In the genomic region with DNA sequence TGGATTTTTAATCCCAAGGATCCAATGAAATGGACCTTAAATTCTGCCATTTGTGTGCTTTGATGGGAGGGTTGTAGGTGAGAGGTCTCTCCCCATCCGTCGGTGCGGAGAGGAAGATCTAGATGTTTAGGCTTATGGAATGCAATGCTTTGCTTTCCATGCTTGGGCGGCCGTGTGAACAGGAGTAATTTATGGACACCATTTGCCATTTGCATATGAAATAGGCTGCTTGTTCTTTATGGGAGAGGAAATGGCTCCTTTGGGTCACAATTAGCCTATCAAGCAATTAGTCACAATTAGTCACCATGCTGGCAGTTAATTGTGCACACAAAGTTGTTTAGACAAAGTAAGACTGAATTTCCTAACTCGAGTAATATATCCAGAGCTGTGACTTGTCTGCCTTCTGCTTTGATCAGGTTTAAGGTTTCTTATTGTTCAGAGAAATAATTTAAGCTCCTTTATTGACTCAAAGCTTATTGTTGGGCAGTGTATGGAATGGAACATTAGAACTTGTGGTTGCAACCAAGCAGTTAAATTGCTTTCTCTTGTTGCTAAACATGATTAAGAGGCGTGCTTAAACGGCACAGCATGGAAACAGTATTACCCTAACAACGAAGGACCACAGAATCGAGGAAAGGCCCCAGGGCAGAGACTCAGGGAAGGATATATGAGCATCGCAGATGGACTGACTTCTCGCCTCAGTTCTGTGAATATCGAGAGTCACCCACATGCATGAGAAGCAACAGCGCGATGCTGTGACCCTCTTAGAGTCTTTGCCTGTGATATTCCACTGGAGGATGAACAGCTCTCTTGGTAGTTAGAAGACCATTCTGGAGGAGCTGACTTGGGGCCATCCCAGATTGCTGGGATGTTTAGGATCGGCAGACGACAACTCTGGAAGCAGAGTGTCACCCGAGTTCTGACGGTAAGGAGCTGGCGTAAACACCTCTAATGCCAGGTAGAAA, we compare ENCODE assay signal across 14 mouse cellular contexts. TPM values are rescaled to one million over a fixed set of nuclear protein-coding genes. Genes with fewer than 3 reads are reported as not detected.
DNase-seq lines count a peak whose midpoint lies in the region; ATAC-seq lines count a peak whose summit lies in the region.
"Had no signal": no experiment of that assay in that cellular context is flagged by ENCODE, and none has a peak within 500 bp of the region (broad histone marks: within the 10 kb centered on the region; RNA-seq: fewer than 3 reads in every experiment).

Dnah5 (plus strand) TSS at position 642 of the 965 bp plus-strand sequence.

- H3K9me3 ChIP-seq in forebrain, embryonic 14.5 days (replicated peaks; ENCODE audit: control insufficient read depth, low read length), result no peaks in the 10 kb centered on the region
- no peaks in the 10 kb centered on the region for H3K9me3 ChIP-seq in forebrain, embryonic 12.5 days
- H3K9me3 ChIP-seq in midbrain, embryonic 12.5 days, result no peaks in the 10 kb centered on the region
- no peaks in the 10 kb centered on the region for H3K9me3 ChIP-seq in midbrain, embryonic 10.5 days (replicated peaks)
- H3K9me3 ChIP-seq in limb, embryonic 10.5 days (replicated peaks), result no peaks in the 10 kb centered on the region
- H3K9me3 ChIP-seq: heart, embryonic 12.5 days; limb, embryonic 13.5 days had no signal

- peak; percentile 71 for ATAC-seq in forebrain, embryonic 14.5 days
- ATAC-seq in forebrain, embryonic 12.5 days (ENCODE audit: low FRiP score), result no peak; the same call in 1 of the 2 replicates
- ATAC-seq in midbrain, embryonic 12.5 days (ENCODE audit: low FRiP score, low read depth), result peak; percentile 47; the same call in 1 of the 2 replicates
- ATAC-seq: intestine, postnatal 0 days; liver, postnatal 0 days had no signal

- peaks cover 12% of the 10 kb centered on the region; the same call in 1 of the 2 replicates for H3K27me3 ChIP-seq in forebrain, embryonic 14.5 days (replicated peaks; ENCODE audit: control insufficient read depth, insufficient read depth, low read length)
- peaks cover 67% of the 10 kb centered on the region for H3K27me3 ChIP-seq in forebrain, embryonic 12.5 days
- H3K27me3 ChIP-seq in midbrain, embryonic 12.5 days, result peaks cover 21% of the 10 kb centered on the region; the same call in 1 of the 2 replicates
- H3K27me3 ChIP-seq in midbrain, embryonic 10.5 days (ENCODE audit: low read depth, poor library complexity, severe bottlenecking), result no peaks in the 10 kb centered on the region
- no peaks in the 10 kb centered on the region for H3K27me3 ChIP-seq in limb, embryonic 10.5 days (ENCODE audit: low read depth, poor library complexity, severe bottlenecking)
- H3K27me3 ChIP-seq: heart, embryonic 12.5 days; limb, embryonic 13.5 days had no signal

- H3K4me2 ChIP-seq in forebrain, embryonic 14.5 days (ENCODE audit: low read length), result no peak within 1 kb of the TSS
- no peak within 1 kb of the TSS for H3K4me2 ChIP-seq in forebrain, embryonic 12.5 days
- no peak within 1 kb of the TSS for H3K4me2 ChIP-seq in midbrain, embryonic 12.5 days (replicated peaks)
- H3K4me2 ChIP-seq: heart, embryonic 12.5 days; limb, embryonic 13.5 days had no signal

- no peak within 1 kb of the TSS for H3K27ac ChIP-seq in forebrain, embryonic 14.5 days (ENCODE audit: low read depth, low read length)
- no peak within 1 kb of the TSS for H3K27ac ChIP-seq in forebrain, embryonic 12.5 days
- no peak within 1 kb of the TSS for H3K27ac ChIP-seq in midbrain, embryonic 12.5 days (replicated peaks)
- no peak within 1 kb of the TSS for H3K27ac ChIP-seq in midbrain, embryonic 10.5 days (replicated peaks)
- no peak within 1 kb of the TSS for H3K27ac ChIP-seq in limb, embryonic 10.5 days
- H3K27ac ChIP-seq: limb, embryonic 13.5 days had no signal

- H3K36me3 ChIP-seq in forebrain, embryonic 14.5 days (ENCODE audit: control insufficient read depth, insufficient read depth, low read length), result no peaks in the 10 kb centered on the region
- H3K36me3 ChIP-seq in forebrain, embryonic 12.5 days (replicated peaks), result no peaks in the 10 kb centered on the region
- no peaks in the 10 kb centered on the region for H3K36me3 ChIP-seq in midbrain, embryonic 12.5 days
- H3K36me3 ChIP-seq in midbrain, embryonic 10.5 days, result no peaks in the 10 kb centered on the region
- no peaks in the 10 kb centered on the region for H3K36me3 ChIP-seq in limb, embryonic 10.5 days
- H3K36me3 ChIP-seq: heart, embryonic 12.5 days; limb, embryonic 13.5 days had no signal

- no peak within 1 kb of the TSS for H3K4me3 ChIP-seq in forebrain, embryonic 14.5 days (ENCODE audit: low read depth, low read length)
- H3K4me3 ChIP-seq in forebrain, embryonic 12.5 days (replicated peaks), result no peak within 1 kb of the TSS
- no peak within 1 kb of the TSS for H3K4me3 ChIP-seq in midbrain, embryonic 12.5 days
- H3K4me3 ChIP-seq in midbrain, embryonic 10.5 days, result no peak within 1 kb of the TSS
- no peak within 1 kb of the TSS for H3K4me3 ChIP-seq in limb, embryonic 10.5 days
- H3K4me3 ChIP-seq: heart, embryonic 12.5 days; limb, embryonic 13.5 days had no signal

- H3K4me1 ChIP-seq in forebrain, embryonic 14.5 days (ENCODE audit: control insufficient read depth, insufficient read depth, low read length), result peaks cover 6% of the 10 kb centered on the region; the same call in 1 of the 2 replicates
- no peaks in the 10 kb centered on the region for H3K4me1 ChIP-seq in forebrain, embryonic 12.5 days
- 0 out of 2 replicates have a peak, but pooled peaks cover 9% of the 10 kb centered on the region for H3K4me1 ChIP-seq in midbrain, embryonic 12.5 days
- H3K4me1 ChIP-seq in midbrain, embryonic 10.5 days, result peaks cover 10% of the 10 kb centered on the region
- H3K4me1 ChIP-seq in limb, embryonic 10.5 days, result 0 out of 2 replicates have a peak, but pooled peaks cover 4% of the 10 kb centered on the region
- H3K4me1 ChIP-seq: heart, embryonic 12.5 days; limb, embryonic 13.5 days had no signal

- DNase-seq in forebrain, embryonic 14.5 days (ENCODE audit: low spot score), result peak; percentile 64
- DNase-seq in midbrain, embryonic 10.5 days (ENCODE audit: low spot score), result no peak
- DNase-seq in limb, embryonic 10.5 days (ENCODE audit: low spot score), result peak; percentile 21
- DNase-seq in thymus, adult 18-20 months, result no peak
- DNase-seq in testis, postnatal 14 days (ENCODE audit: low spot score), result no peak
- DNase-seq: cerebellum, adult 11-12 months; heart, postnatal 4 days; liver, postnatal 0 days; lung, postnatal 36 days had no signal

- no peak within 1 kb of the TSS for H3K9ac ChIP-seq in forebrain, embryonic 14.5 days (ENCODE audit: low read length)
- H3K9ac ChIP-seq in forebrain, embryonic 12.5 days, result no peak within 1 kb of the TSS
- H3K9ac ChIP-seq in midbrain, embryonic 12.5 days (replicated peaks), result no peak within 1 kb of the TSS
- H3K9ac ChIP-seq: heart, embryonic 12.5 days; limb, embryonic 13.5 days; liver, postnatal 0 days had no signal

- 38% methylated on average over 20 of the region's 20 CpGs for WGBS in forebrain, embryonic 14.5 days
- WGBS in forebrain, embryonic 12.5 days, result 49% methylated on average over 20 of the region's 20 CpGs
- WGBS in midbrain, embryonic 12.5 days, result 63% methylated on average over 20 of the region's 20 CpGs
- WGBS in midbrain, embryonic 10.5 days, result 74% methylated on average over 20 of the region's 20 CpGs
- WGBS in limb, embryonic 10.5 days, result 65% methylated on average over 20 of the region's 20 CpGs

RNA-seq across cellular contexts. Expression of gene Dnah5, which starts in this region (rescaled TPM):
- polyA plus RNA-seq in forebrain, embryonic 14.5 days (2014; fragmentation: Nextera tagmentation; extraction: Ambion mirVana), result 0.23 and 0.31 TPM in 2 replicates
- 0.15 and 0.17 TPM in 2 replicates for polyA plus RNA-seq in forebrain, embryonic 12.5 days (2016; fragmentation: Nextera tagmentation; extraction: Ambion mirVana)
- 0.34 and 0.42 TPM in 2 replicates for polyA plus RNA-seq in midbrain, embryonic 12.5 days (2016; fragmentation: Nextera tagmentation; extraction: Ambion mirVana)
- 0.07 and 0.19 TPM in 2 replicates for polyA plus RNA-seq in midbrain, embryonic 10.5 days (2016; fragmentation: Nextera tagmentation; extraction: Ambion mirVana)
- not detected in 2 replicates for polyA plus RNA-seq in limb, embryonic 10.5 days (2016; fragmentation: Nextera tagmentation; extraction: Ambion mirVana)
- polyA plus RNA-seq: heart, embryonic 12.5 days; liver, postnatal 0 days had no signal

Comparison
In these comparisons a context has a peak if more than half of its experiments do, and no peak if none do; other contexts are left out.
1. Peak in DNase-seq and ATAC-seq in forebrain, embryonic 14.5 days; RNA of the gene not detected or under 1 TPM.
2. Peak in ATAC-seq in midbrain, embryonic 12.5 days; RNA of the gene not detected or under 1 TPM.
3. Peak in DNase-seq in limb, embryonic 10.5 days; RNA of the gene not detected or under 1 TPM.